Mouse (Mus musculus): ENCODE results near the gene Orm1. TPM values are rescaled to one million over a fixed set of nuclear protein-coding genes. Genes with fewer than 3 reads are reported as not detected.

Gene Orm1
- polyA plus RNA-seq, 1 experiment from 2014 or later, result 2.7 TPM

DNA sequence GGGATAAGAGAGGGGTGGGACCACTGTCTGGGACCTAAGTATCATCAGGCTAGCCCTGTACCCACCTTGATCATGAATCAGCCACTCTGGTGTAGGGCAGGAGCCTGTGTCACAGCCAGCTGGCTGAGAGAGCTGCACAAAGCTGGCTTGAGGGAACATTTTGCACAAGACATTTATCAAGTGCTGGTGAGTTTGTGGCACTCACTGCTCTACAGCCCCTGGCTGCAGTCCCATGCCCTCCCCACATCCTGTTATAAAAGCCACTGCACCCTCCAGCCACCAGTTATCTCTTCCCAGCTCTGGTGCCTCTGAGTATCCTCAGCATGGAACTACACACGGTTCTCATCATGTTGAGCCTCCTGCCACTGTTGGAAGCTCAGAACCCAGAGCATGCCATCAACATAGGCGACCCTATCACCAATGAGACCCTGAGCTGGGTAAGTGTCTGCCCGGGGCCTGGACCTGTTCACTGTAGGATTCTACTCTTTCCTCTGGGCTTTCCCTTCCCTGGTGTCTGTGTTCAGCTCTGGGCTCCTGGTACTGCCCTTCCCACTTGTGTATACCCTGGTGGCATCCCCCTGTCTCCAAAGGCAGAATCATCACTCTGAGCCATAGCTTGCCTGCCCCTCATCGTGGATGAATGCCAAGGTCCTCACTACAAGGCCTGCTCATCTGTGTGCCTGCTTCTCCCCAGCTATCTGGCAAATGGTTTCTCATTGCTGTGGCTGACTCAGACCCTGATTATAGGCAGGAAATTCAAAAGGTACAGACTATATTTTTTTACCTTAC, 11.7 kb downstream of the Orm1 start, which contains the start of gene Orm3:
Gene Orm3, plus strand, starts transcription at position 286 of the 789 bp plus-strand sequence.
- DNase-seq (ENCODE audit: low spot score), result no peak

GRCm38 (mm10) chr4:63356981-63357570, 12.7 kb downstream of the Orm1 start:
- no peak for DNase-seq (ENCODE audit: low spot score)

DNA sequence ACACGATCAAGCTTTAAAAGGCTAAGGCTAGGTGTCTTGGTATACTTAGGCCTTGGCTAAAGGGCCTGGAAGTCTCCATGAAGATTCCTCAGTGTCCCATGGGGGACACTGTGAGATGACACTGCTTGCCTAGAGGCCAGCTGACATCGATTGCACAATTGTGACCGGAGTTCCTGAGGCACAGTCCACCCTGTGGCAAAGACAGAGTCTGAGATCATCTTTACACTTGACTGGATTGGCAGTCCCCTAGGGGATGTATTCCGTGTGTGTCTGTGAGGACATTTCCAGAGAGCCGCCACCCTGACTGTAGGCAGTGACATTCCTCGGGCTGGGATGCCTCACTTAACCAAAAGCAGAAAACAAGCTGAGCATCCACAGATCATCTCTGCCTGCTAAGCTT, 15.5 kb downstream of the Orm1 start:
- no peak for DNase-seq (ENCODE audit: low spot score)

DNA sequence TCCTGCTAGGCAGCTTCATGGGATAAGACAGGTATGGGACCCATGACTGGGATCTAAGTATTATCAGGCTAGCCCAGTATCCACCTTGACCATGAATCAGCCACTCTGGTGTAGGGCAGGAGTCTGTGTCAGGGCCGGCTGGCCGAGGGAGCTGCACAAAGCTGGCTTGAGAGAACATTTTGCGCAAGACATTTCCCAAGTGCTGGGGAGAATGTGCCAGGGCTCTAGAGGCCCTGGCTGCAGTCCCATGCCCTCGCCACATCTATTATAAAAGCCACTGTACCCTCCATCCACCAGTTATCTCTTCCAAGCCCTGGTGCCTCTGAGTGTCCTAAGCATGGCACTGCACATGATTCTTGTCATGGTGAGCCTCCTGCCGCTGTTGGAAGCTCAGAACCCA, 17.8 kb downstream of the Orm1 start, which contains the start of gene Orm2:
Gene Orm2, plus strand, starts transcription at position 300 of the 400 bp plus-strand sequence.
- DNase-seq (ENCODE audit: low spot score), result no peak

DNA sequence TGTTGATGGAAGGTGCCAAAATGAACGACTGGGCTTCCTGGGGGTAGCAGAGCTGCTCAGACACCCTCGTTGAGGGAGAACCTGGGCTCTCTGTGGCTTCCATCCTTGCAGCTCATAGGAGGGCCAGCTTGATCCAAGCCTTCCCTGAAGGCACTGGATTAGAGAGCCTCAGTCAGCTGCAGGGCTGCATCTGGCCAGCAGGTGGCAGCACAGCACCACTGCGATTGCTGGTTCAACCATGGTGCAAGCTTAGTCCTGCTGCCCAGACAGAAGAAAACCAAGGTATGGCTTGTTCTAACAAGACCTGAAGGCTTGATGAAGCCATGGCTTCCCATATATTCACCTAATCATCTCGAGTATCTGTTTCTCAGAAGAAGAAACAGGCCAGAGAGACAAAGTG, 24.2 kb downstream of the Orm1 start:
- DNase-seq (ENCODE audit: low spot score), result peak; percentile 80

- DNase-seq (ENCODE audit: low spot score), result no peak
These were observed 26.5 kb downstream of the Orm1 start for GRCm38 (mm10) chr4:63370897-63371296.

DNA sequence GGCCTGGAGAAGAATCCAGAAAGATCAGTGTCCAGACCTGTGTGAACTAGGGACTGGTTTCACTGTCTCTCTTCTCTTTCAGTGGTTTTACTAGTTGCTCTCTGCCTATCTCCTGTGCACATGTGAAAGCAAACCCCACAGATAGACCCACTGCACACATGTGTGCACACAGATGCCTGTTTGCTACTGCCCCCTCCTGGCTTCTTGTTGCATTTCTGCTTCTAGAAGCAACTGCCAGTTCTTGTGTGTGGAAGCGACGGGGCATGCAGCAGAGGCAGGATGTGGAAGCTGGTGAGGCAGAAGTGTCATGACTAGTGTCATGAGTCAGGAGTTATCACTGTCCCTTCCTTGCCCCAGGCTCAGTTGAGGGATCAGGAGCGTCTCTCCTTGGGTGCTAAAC, 27.5 kb downstream of the Orm1 start:
- peak; percentile 85 for DNase-seq (ENCODE audit: low spot score)

DNA sequence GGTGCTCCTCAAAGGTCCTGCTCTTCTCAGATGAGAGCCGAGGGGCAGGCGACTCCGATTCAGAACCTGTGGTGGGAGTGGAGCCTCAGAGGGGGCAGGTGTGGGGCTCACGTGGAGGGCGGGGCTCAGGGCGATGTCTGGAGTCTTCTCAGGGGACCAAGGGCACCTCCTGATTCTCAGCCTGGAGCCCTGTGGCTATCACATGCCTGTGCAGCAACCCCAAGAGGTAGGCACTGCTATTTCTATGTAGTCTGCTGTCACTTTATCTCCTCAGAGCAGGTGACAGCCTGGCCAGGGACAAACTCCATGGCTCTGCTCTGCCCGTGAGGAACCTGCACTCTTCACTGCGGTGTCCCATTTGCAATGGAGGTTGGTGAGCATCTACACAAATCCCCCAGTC, 29.0 kb downstream of the Orm1 start:
- DNase-seq (ENCODE audit: low spot score), result no peak

DNA sequence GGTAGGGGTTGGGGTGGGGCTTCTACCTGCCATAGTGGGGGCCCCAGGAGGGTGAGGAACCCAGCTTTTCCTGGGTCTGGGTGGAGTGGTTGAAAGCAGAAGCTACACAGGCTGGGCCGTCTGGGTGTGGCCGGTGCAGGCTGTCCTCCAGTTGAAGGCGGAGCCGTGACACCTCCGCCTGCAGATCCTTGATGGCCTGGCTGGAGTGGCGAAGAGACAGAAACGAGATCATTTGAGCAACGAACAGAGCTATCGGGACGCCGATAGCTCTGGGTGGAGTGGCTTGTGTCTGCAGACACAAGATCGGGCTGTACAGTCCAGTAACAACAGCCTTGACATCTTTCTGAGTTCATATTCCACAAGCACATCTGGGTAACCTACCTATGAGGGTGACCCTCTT, 30.0 kb downstream of the Orm1 start:
- DNase-seq (ENCODE audit: low spot score), result no peak

DNA sequence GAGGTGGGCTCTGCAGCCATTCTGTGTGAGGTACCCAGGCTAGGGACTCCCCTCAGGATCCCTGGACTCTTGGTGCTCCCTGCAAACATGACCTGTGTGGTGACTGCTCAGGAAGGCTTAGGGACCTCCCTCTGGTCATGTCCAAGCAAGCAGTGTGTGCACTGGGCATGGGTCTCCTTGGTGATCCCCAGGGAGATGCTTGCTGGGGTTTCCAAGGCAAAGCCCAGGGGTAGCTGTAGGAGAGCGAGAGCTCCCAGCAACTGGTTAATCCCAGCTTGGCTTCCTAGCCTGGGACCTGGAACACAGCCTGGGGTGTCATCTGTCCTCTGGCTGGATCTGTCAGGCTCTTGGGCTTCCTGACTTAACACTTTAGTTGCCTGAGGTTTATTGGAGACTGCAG, 31.0 kb downstream of the Orm1 start:
- DNase-seq (ENCODE audit: low spot score), result no peak

GRCm38 (mm10) chr4:63377483-63377882, 33.1 kb downstream of the Orm1 start:
- DNase-seq (ENCODE audit: low spot score), result no peak

- no peak for DNase-seq (ENCODE audit: low spot score)
These were observed 38.5 kb downstream of the Orm1 start for GRCm38 (mm10) chr4:63382676-63383369.

DNA sequence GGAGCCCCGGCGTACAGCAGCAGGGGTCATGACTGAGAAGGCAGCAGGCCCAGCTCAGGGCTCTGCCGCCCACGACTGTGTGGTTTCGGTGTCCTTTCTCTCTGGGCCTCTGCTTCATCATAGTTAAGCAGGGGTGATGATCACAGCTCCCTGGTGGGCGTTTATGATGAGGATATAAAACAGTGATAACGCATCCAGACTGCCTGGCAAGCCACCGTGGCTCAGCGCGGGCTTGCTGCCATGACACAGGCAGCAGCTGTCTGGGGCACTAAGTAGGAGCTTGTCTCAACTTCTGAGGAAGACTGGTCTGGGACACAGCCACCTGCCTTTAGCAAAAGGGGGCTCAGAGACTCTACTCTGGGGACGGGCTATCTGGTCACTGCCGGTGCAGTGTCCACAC, 39.1 kb downstream of the Orm1 start:
- DNase-seq (ENCODE audit: low spot score), result no peak

GRCm38 (mm10) chr4:63384262-63384661, 39.9 kb downstream of the Orm1 start:
- no peak for DNase-seq (ENCODE audit: low spot score)

DNA sequence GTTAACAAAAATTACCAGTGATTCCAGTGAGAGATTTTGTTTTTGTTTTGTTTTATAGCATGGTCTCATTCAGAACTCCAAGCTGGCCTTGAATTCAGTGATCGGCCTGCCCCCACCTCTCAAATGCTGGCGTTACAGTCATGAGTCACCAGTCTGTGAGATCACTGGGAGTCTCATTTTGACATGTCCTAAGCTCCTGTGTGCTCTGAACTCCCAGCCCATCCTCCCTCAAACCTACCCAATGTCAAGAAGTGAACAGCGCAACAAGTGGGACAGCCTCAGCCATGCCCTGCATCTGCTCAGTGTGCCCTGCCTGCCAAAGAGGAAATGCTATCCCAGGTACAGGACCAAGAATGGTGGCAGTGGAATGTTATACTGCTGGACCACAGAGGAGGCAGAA, 40.9 kb downstream of the Orm1 start:
- no peak for DNase-seq (ENCODE audit: low spot score)

GRCm38 (mm10) chr4:63385784-63386183, 41.4 kb downstream of the Orm1 start:
- peak; percentile 91 for DNase-seq (ENCODE audit: low spot score)

GRCm38 (mm10) chr4:63388029-63388428, 43.7 kb downstream of the Orm1 start:
- DNase-seq (ENCODE audit: low spot score), result no peak

DNA sequence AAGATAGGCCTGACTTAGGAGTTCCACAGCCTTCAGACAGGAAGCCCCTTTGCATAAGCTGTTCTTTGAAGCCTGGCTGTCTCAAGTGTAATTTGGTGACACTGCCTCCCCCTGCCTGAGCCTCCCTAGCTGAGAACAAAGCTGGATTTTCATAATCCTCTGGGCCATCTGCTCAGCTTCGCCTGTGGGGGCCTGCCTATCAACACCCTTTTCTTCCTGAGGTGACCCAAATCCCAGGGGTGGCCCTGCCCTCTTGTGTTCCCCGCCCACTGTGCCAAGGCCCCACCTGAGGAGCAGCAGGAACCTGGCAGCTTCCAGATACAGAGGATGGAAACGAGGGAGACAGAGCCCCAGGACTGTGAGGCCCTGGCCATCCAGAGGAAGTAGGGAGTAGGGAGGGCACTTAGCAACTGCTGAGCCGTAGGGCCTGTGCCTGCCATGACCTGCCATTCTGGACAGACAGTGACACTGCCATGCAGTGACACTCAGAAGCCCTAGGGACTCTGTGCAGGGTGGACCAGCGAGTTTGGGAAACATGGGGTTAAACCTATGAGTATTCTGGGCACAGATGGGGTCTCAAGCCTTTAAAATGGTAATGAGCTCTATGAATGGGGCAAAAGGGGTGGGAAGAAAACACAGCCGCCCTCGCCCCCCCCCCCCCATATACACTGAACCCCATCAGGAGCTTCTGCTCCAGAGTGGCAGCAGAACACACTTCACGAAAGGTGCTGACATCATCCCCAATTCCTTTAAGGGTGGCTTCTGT, 44.9 kb downstream of the Orm1 start:
- peak; percentile 80 for DNase-seq (ENCODE audit: low spot score)

DNA sequence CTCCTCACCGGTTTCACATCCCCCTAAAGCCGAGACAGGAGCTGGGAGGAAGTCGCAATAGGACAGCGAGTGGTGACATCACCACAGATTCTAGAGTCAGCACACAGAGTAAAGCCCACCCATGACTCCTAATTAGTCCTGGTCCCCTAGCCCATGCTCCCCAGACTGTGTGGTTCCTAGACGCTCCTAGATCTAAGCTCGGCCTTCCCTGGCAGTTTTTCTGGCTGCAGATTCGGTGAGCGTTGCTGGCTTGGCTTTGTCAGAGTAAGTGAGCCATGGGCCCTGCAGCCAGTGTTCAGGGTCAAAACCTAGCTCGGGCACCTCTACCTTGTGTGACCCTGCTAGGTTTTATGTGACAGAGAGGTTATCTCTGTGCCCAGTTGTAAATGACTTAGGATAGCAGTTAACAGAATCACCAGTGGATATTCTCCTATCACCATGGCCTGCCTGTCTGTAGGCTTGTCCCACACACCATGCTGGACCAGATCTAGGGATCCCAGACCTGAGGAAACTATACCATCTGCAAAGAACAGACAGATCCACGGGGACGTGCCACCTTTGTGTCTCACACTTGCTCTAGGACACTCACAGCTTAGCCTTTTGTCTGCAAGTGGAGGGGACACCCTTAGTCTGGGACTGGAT, 45.6 kb downstream of the Orm1 start:
- no peak for DNase-seq (ENCODE audit: low spot score)

- DNase-seq (ENCODE audit: low spot score), result peak; percentile 67
These were observed 47.0 kb downstream of the Orm1 start for GRCm38 (mm10) chr4:63391322-63391721.

All from thymus, postnatal 0 days (tissue).